Mouse (Mus musculus) stomach, embryonic 14.5 days (tissue): Measurements from ENCODE around the gene Gimap9. TPM values are rescaled to one million over a fixed set of nuclear protein-coding genes. Genes with fewer than 3 reads are reported as not detected.

Experiments
- ATAC-seq: fragments of 200-750 bp; cut with Nextera tagmentation; 2 replicates; pipeline ENCODE4 v1.8.0; 2017; ENCODE audit warnings: low read depth, moderate TSS enrichment; ENCODE audit not compliant: insufficient number of reproducible peaks, insufficient read depth, low FRiP score
- H3K27ac ChIP-seq: fragments of 300-500 bp; sonication (generic); 2 replicates; pipeline ENCODE4 v1.5.1; 2014; ENCODE audit warnings: mild to moderate bottlenecking, low read length, moderate library complexity, mixed read lengths
- H3K27me3 ChIP-seq: fragments of 300-500 bp; sonication (generic); 2 replicates; pipeline ENCODE4 v1.6.1; 2014; ENCODE audit warnings: low read length, control low read depth, mixed read lengths; ENCODE audit not compliant: control insufficient read depth, insufficient read depth
- H3K36me3 ChIP-seq: fragments of 300-500 bp; sonication (generic); 2 replicates; pipeline ENCODE4 v1.6.1; 2014; ENCODE audit warnings: mild to moderate bottlenecking, control low read depth, low read length, moderate library complexity, mixed read lengths; ENCODE audit not compliant: control insufficient read depth, insufficient read depth
- H3K4me1 ChIP-seq: fragments of 300-500 bp; sonication (generic); 2 replicates; pipeline ENCODE4 v1.6.1; 2014; ENCODE audit warnings: low read length, control low read depth, mixed read lengths; ENCODE audit not compliant: control insufficient read depth, insufficient read depth
- H3K4me2 ChIP-seq: fragments of 300-500 bp; sonication (generic); replicated peaks from 2 replicates; pipeline ENCODE4 v1.6.1; 2014; ENCODE audit warnings: low read depth, low read length, control low read depth
- H3K4me3 ChIP-seq: fragments of 300-500 bp; sonication (generic); 2 replicates; pipeline ENCODE4 v1.5.1; 2014; ENCODE audit warnings: low read depth, low read length, control low read depth
- H3K9ac ChIP-seq: fragments of 300-500 bp; sonication (generic); replicated peaks from 2 replicates; pipeline ENCODE4 v1.6.1; 2014; ENCODE audit warnings: low read depth, mild to moderate bottlenecking, control low read depth, low read length, moderate library complexity, mixed read lengths
- H3K9me3 ChIP-seq: fragments of 300-500 bp; sonication (generic); 2 replicates; pipeline ENCODE4 v1.6.1; 2016; ENCODE audit warnings: low read depth, low read length, control low read depth; ENCODE audit not compliant: control insufficient read depth
- WGBS: fragments of 180-500 bp; shearing (Covaris S2); extraction: QIAGEN DNeasy Blood & Tissue Kit; methylation state at CpG from one replicate; pipeline ENCODE4 v1.1.7; 2014; 5-methylcytosine and 5-hydroxymethylcytosine counted together
- polyA plus RNA-seq: library from polyadenylated mRNA; unstranded; fragments of >200 nt; fragmentation: Nextera tagmentation; extraction: Ambion mirVana; gene quantifications from 2 replicates; pipeline ENCODE4 v1.2.1, GENCODE M21; 2014

Gimap9 gene
- 6.7 and 8.6 TPM in 2 replicates for polyA plus RNA-seq

DNA sequence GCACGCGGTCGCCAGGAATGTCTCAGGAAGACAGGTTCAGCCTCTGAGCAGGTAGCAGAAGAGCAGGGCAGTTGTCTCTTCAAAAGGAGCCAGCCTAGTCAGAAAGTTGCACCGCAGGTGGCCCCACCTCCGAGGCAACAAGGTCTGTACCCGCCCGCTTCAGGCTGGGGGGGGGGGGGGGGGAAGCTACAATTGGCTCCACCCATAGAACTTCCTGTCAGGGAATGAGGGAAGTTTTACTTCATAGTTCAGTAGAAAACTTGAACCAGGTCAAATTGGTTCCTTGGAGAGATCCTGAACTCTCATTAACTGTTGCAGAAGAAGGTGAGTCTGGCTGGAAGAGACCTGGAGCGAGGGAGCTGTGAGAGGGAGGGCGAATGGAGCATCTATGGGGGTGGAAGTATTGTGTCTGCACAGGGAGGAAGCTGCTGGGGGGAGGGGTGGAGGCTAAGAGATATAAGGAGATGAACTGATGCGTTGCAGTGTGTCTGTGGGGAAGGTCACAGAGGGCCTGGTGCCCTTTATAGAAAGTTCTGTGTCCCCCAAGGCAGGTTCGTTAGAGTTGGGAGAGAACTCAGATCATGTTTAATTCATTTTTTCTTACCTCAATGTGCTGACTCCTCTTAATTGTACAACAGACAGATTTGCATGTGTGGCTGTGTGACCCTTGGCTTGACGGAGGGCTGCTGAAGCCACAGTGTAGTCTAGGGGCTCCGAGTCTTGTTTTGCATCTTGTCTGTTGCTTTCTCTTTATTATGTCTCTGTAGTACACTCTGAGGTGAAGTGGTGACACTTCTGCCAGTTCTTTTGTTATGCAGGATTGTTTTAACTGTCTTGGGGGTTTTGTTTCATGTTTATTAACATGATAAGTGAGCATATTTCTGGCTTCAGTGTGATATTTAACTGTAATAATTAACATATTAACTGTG lies at the start of gene Gimap9:
Gimap9 (plus strand) TSS at position 199 of the 929 bp plus-strand sequence.
- Histone ChIP-seq H3K27ac (no peak within 1 kb of the TSS; the same call in 1 of the 2 replicates), H3K9me3 (no peaks in the 10 kb centered on the region), H3K4me1 (0 out of 2 replicates have a peak, but pooled peaks cover 2% of the 10 kb centered on the region), H3K9ac (no peak within 1 kb of the TSS), H3K4me3 (peak within 1 kb of the TSS; percentile 26), H3K36me3 (no peaks in the 10 kb centered on the region), H3K27me3 (no peaks in the 10 kb centered on the region), H3K4me2 (peak within 1 kb of the TSS; percentile 36)
- WGBS = 29% methylated on average over 13 of the region's 13 CpGs
- no peak for ATAC-seq

DNA sequence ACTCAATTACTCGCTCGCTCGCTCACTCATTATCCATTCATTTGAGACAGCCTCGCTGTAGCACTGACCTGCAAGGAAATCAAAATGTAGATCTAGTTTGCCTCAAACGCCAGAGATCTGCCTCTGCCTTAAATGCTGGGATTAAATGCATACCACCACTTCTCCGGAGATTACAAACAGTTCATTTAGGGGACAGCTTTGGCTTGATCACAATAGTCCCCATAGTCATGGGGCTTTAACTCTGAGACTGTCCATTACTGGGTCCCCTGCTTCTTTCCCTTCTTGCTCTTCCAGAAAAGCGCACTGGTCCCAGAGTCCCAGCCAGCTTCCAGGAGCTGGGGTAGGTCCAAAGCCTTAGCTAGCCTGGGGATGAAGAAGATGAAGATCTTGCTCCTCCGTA lies 49.5 kb upstream of the Gimap9 start, which contains the start of gene AI854703:
AI854703 (plus strand) TSS at position 301 of the 400 bp plus-strand sequence.
- Histone ChIP-seq H3K4me1 (0 out of 2 replicates have a peak, but pooled peaks cover 4% of the 10 kb centered on the region), H3K36me3 (no peaks in the 10 kb centered on the region), H3K9me3 (no peaks in the 10 kb centered on the region), H3K27me3 (peaks cover 21% of the 10 kb centered on the region; the same call in 1 of the 2 replicates), H3K9ac (peak within 1 kb of the TSS; percentile 22; the same call in 1 of the 2 replicates), H3K4me3 (peak within 1 kb of the TSS; percentile 39), H3K4me2 (peak within 1 kb of the TSS; percentile 73), H3K27ac (no peak within 1 kb of the TSS)
- no peak for ATAC-seq
- WGBS = 36% methylated on average over 8 of the region's 8 CpGs

DNA sequence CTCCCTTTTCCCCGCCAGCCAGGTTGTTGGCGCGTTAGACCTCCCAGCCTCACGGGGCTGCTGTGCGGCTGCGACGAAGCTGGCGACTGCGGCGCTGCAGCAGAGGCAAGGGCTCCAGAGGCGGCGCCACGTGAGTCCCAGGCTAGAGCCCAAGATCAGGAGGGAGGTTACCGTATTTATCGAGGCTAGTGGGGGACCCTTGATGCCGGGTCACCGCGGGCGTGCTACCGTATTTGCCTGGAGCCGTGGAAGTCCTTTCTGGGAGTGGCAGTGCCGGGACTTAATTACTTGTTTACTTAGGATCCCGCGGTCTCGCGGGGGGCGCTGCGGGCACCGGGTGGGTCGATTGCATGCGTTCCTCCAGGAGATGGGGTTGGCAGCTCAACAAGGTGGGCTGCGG lies 48.9 kb upstream of the Gimap9 start:
- ATAC-seq = no peak

DNA sequence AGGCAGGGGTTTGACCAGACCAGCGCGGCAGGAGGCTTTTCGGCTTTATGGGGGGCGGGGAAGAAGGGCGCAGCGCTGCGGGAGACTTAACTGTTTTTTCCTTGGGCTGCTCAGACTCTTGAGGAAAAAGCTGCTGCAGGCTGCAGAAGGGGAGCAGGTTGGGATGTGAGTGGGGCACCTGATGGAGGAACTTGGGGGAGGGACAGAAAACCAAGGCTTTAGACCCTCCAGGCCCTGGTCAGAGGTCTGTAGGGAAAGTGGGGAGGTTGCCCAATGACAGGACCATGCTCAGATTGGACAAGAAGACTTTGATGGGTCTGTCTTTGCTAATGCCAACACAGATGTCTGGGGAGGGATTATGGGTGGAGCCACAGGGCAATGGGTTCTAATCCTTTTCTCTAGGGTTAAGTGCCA lies 48.4 kb upstream of the Gimap9 start:
- peak overlapping the region; percentile 73 for H3K4me2 ChIP-seq
- no peaks in the 10 kb centered on the region for H3K9me3 ChIP-seq
- H3K4me3 ChIP-seq = peak overlapping the region; percentile 39
- ATAC-seq = no peak
- H3K9ac ChIP-seq = no peak overlapping the region
- no peak overlapping the region for H3K27ac ChIP-seq
- peaks cover 21% of the 10 kb centered on the region; the same call in 1 of the 2 replicates for H3K27me3 ChIP-seq
- H3K36me3 ChIP-seq = no peaks in the 10 kb centered on the region
- 0 out of 2 replicates have a peak, but pooled peaks cover 4% of the 10 kb centered on the region for H3K4me1 ChIP-seq
- WGBS = 6% methylated on average over 7 of the region's 7 CpGs

More for the DNA sequence above, 48.9 kb upstream of the Gimap9 start:
- no peak overlapping the region for H3K27ac ChIP-seq
- H3K9me3 ChIP-seq = no peaks in the 10 kb centered on the region
- 0 out of 2 replicates have a peak, but pooled peaks cover 4% of the 10 kb centered on the region for H3K4me1 ChIP-seq
- H3K9ac ChIP-seq = peak overlapping the region; percentile 22; the same call in 1 of the 2 replicates
- 2% methylated on average over 32 of the region's 32 CpGs for WGBS
- peak overlapping the region; percentile 73 for H3K4me2 ChIP-seq
- peak overlapping the region; percentile 39 for H3K4me3 ChIP-seq
- H3K27me3 ChIP-seq = peaks cover 21% of the 10 kb centered on the region; the same call in 1 of the 2 replicates
- no peaks in the 10 kb centered on the region for H3K36me3 ChIP-seq

DNA sequence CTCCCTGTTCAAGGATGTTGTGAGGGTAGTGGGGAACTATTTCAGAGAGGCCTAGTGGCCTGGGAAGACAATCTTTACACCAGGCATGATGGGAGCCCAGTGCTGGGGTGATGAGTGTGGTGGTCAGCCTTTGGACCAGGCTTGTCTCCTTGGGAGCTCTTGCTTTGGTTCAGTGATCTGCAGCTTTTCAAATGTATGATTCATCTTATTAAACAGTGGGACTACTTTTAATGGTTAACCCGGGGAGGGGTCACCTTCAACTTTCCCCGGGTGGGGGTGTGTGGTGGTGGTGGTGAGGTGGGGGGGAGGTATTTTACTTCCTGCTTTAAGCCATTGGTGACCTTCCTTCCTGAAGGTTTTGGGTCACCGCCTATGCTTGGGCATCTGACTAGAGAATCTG lies 47.6 kb upstream of the Gimap9 start:
- ATAC-seq = no peak
- Histone ChIP-seq H3K4me2 (no peak overlapping the region), H3K4me1 (0 out of 2 replicates have a peak, but pooled peaks cover 4% of the 10 kb centered on the region), H3K27ac (no peak overlapping the region), H3K9ac (no peak overlapping the region), H3K27me3 (peaks cover 21% of the 10 kb centered on the region; the same call in 1 of the 2 replicates), H3K9me3 (no peaks in the 10 kb centered on the region), H3K36me3 (no peaks in the 10 kb centered on the region), H3K4me3 (no peak overlapping the region)
- 75% methylated on average over 3 of the region's 3 CpGs for WGBS

DNA sequence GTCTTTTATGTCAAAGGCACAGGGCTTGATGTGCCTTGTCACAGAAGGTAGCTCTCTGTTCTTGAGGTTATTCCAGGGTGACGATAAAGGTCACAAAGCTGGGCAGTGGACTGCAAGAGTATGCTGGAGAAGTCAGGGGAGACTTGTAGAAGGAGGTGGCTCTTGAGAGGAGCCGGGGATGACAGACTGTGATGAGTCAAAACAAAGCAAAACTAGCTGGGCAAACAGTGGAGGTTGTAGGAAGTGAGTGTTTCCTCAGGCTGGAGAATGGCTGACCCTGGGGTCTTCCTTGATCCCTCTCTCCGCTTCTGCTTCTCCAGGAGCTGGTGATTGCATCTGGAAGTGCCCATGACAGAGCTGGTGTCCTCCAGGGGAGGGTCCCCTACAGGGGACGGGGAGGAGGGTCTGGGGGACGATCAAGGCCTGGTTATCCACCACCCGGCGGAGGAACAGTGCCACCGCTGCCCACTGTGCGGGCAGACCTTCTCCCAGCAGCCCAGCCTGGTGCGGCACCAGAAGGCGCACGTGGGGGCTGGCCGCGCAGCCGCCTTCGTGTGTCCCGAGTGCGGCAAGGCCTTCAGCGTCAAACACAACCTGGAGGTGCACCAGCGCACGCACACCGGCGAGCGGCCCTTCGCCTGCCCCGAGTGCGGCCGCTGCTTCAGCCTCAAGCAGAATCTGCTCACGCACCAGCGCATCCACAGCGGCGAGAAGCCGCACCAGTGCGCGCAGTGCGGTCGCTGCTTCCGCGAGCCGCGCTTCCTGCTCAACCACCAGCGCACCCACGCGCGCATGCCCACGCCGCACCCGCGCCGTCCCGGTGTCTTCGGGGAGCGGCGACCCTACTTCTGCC lies 46.9 kb upstream of the Gimap9 start:
- peak overlapping the region; percentile 25; the same call in 1 of the 2 replicates for H3K9ac ChIP-seq
- H3K4me2 ChIP-seq = peak overlapping the region; percentile 88
- H3K9me3 ChIP-seq = no peaks in the 10 kb centered on the region
- peaks cover 21% of the 10 kb centered on the region; the same call in 1 of the 2 replicates for H3K27me3 ChIP-seq
- H3K4me1 ChIP-seq = 0 out of 2 replicates have a peak, but pooled peaks cover 4% of the 10 kb centered on the region
- H3K36me3 ChIP-seq = no peaks in the 10 kb centered on the region
- WGBS = 8% methylated on average over 51 of the region's 54 CpGs
- peak overlapping the region; percentile 35 for H3K4me3 ChIP-seq
- no peak overlapping the region for H3K27ac ChIP-seq
- peak; percentile 47; the same call in 1 of the 2 replicates for ATAC-seq

DNA sequence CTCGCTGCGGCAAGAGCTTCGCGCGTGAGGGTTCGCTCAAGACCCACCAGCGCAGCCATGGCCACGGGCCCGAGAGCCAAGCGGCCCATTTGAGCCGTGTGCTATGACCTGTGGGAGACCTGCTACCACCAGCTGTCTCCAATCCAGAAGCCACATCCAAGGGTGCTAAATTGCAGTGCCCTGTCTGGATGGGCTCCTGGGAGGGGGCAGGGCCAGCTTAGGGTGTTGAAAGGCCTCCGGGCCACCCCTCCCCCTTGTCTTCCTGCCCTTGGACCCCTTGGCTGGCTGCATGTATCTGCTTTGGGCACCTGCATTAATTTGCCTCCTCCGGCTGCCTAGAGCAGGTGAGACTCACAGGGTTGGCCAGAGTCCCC lies 46.3 kb upstream of the Gimap9 start:
- Histone ChIP-seq H3K4me3 (peak overlapping the region; percentile 35), H3K4me2 (peak overlapping the region; percentile 88), H3K27ac (no peak overlapping the region), H3K4me1 (0 out of 2 replicates have a peak, but pooled peaks cover 4% of the 10 kb centered on the region), H3K9me3 (no peaks in the 10 kb centered on the region), H3K27me3 (peaks cover 21% of the 10 kb centered on the region; the same call in 1 of the 2 replicates), H3K9ac (peak overlapping the region; percentile 25; the same call in 1 of the 2 replicates), H3K36me3 (no peaks in the 10 kb centered on the region)
- ATAC-seq = 0 out of 2 replicates have a peak, but pooled peaks have one; percentile 15
- 16% methylated on average over 13 of the region's 13 CpGs for WGBS
